Mouse (Mus musculus): ENCODE measurements at regions not wholly inside any gene's neighbourhood (a gene's known extent, or its start where the extent isn't known, plus 50 kb on each side); places are given as distances from the start of the nearest gene placed in this dataset.

- TF ChIP-seq ZMIZ1 (IDR thresholded peaks at IDR 0.05; ENCODE audit: low read depth, low read length) (no peak), CTCF (IDR thresholded peaks at IDR 0.05 in 2 of 3, conservative IDR thresholded peaks at IDR 0.05 in 1 of 3; ENCODE audit: control insufficient read depth in 1 of 3, insufficient read depth in 1 of 3, low read depth in 2 of 3, low read length in 3 of 3, poor library complexity in 1 of 3, severe bottlenecking in 1 of 3) (no peak), POLR2A (IDR thresholded peaks at IDR 0.05; ENCODE audit: control insufficient read depth in 1 of 2, insufficient read depth in 1 of 2, low read depth in 1 of 2, low read length in 2 of 2, poor library complexity in 1 of 2) (no peak), ETS1 (IDR thresholded peaks at IDR 0.05; ENCODE audit: low read depth, low read length) (no peak), MAFK (IDR thresholded peaks at IDR 0.05; ENCODE audit: borderline replicate concordance, low read depth, low read length) (no peak), GATA1 (IDR thresholded peaks at IDR 0.05; ENCODE audit: low read depth, low read length) (no peak), MYB (IDR thresholded peaks at IDR 0.05; ENCODE audit: low read depth, low read length) (no peak), TAL1 (IDR thresholded peaks at IDR 0.05; ENCODE audit: low read length) (no peak), TBP (IDR thresholded peaks at IDR 0.05; ENCODE audit: low read depth, low read length) (no peak), POLR2AphosphoS2 (IDR thresholded peaks at IDR 0.05; ENCODE audit: low read length) (no peak), GABPA (IDR thresholded peaks at IDR 0.05; ENCODE audit: low read depth, low read length) (no peak)
Measured at GRCm38 (mm10) chr19:59395739-59396138, 50.2 kb upstream of the Pdzd8 start.
